Mouse (Mus musculus) c-Kit-positive CD71-negative TER-119-negative erythroid progenitor cells, embryonic 14.5 days (primary cell): Measurements from ENCODE around the gene Cog7.

Source experiments
- DNase-seq: peaks from one replicate; pipeline ENCODE4 v3.0.0-alpha.2; 2013; ENCODE audit warnings: low read depth

The Cog7 gene

DNA sequence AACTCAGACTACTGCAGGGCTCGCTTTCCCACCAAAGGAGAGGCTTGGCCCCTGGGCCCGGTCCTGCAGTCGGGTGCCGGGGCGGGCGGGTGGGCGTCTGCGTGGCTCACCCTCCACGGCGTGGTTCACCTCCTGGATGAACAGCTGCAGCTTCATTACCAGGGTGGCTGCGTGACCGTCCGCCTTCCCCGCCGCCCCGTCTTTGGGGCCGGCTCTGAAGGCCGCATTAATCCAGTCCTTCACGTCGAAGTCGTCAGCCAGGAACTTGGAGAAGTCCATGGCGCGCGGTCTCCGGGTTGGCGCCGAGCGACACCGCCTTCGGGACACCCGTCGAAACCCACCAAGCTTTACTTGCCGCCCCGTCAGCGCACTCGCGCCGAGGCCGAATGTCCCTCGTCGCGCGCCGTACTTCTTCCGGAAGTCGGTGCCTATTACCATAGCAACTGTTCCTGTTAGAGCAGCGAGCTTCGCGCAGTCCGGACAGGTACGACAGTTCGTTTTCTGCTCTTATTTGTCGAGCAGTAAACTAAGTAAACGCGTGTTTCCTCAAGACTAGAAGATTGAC is at the start of gene Cog7:
TSS of gene Cog7 (minus strand) at position 405 of the 565 bp plus-strand sequence.
- peak; percentile 90 for DNase-seq

DNA sequence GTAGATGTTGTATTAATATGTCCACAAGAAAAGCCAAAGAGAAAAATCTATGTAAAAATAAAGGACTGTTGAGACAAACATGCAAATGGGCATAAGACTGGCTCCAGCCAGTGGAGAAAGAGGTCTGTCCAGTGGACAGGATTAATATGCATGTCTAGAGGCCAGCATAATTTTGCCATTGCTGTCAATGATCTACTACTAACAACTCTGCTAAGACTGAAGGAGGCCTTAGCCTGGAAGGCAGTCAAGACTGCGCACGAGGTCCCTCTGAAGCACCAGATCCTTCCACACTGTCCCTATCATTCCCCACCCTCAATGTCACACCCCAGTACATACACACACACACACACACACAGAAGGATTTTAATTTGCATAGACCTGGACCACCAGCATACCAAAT is 40.6 kb upstream of the Cog7 start:
- DNase-seq: no peak

- DNase-seq: peak; percentile 70
Observed at GRCm38 (mm10) chr7:122020667-122021354, 39.3 kb upstream of the Cog7 start, which contains the start of gene Gga2. Gga2 (minus strand) TSS chr7:122021222.

- no peak for DNase-seq
Observed at GRCm38 (mm10) chr7:122020273-122020666, 38.8 kb upstream of the Cog7 start.

GRCm38 (mm10) chr7:122018978-122019377 is 37.5 kb upstream of the Cog7 start:
- DNase-seq: no peak

DNA sequence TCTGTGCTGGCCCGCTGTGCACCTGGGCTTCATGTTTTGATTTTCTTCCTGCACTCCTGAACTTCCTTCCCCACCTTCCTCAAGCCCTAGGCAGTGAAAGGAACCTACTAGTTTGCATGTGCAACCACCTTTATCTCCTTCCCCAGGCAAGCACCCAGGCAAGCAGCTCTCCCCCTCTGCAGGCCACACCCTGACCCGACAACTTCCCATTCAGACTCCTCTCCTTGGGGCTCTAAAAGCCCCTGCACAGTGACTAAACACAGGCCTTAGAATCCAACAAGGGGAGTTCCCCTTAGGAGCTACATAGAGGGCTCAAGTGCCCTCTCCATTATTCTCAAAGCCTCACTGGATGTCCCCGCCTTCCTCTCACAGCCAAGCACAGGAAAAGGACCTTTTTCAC is 36.7 kb upstream of the Cog7 start:
- peak; percentile 47 for DNase-seq

- DNase-seq: no peak
Observed at GRCm38 (mm10) chr7:122015734-122016133, 34.2 kb upstream of the Cog7 start.

GRCm38 (mm10) chr7:122015105-122015504 is 33.6 kb upstream of the Cog7 start:
- no peak for DNase-seq

DNA sequence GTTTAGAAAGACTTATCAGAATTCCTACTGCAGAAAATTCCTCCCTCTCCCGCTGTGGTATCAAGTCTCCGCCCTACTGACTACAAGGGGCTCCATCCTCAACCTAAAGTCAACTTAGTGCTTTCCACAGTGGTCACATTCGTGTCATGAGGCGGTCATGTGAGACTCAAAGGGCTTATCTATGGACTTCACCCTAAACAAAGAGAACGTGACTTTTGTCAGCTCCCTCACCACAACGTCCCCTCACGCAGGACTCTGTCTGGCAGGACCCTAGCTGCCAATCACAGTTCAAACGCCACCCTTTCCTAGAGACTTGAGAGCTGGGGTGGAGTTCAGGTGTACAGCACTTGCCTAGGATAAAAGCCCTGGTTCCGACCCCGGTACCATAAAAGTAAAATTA is 31.4 kb upstream of the Cog7 start:
- no peak for DNase-seq

GRCm38 (mm10) chr7:122012370-122012769 is 30.9 kb upstream of the Cog7 start:
- DNase-seq: no peak

GRCm38 (mm10) chr7:122000396-122000795 is 18.9 kb upstream of the Cog7 start:
- no peak for DNase-seq

DNA sequence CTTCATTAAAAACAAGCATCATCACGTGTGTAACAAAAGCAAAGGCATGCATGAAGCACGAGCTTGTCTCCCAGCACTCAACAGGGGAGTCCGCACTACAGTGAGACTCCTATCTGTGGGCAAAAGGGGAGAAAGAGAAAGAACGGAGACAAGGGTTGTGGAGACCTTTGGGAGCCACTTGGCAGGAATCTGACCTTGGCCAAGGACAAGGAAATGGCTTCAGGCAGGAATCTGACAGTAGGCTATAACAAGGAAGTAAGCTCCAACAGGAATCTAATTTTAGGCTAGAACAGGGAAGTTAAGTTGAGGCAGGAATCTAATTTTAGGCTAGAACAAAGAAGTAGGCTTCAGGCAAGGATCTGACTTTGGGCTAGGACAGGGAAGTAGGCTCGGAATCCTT is 14.4 kb upstream of the Cog7 start:
- no peak for DNase-seq

DNA sequence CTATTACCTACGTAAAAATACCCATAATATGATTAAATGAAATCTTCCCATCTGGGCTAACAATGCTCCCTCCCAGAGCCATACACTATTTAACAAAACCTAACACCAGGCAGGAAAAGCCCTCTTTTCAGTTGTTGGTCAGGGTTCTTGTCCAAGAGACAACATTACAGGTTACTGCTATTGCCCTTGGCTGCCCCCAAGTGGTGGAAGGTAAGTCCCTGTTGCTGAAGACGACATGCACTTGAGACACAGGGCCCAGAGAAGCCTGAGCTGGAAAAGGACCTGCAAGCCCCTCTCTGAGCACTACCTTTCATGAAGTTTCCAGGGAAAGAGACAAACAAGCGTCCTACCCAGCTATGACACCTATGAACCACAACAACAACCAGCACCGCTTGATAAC is 6.5 kb downstream of the Cog7 start:
- DNase-seq: peak; percentile 53

- no peak for DNase-seq
Observed at GRCm38 (mm10) chr7:121971698-121972097, 9.8 kb downstream of the Cog7 start.

DNA sequence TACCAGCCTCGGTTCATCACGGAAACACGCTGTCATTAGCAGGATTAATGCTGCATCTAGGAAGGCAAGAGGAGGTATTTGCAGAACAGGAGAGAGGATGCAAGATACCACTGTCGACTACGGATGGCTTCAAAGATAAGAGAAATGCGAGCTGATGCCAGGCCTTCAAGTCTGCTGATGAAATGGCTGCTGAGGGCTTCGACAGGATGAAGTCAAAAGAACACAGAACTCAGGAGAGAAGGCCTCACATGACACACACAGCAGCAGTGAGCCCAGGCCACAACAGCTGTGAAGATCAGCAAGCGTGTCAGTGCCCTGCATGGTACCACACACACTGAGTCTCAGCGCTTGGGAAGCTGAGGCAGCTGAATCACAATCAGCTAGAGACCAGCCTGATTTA is 11.3 kb downstream of the Cog7 start:
- DNase-seq: no peak

DNA sequence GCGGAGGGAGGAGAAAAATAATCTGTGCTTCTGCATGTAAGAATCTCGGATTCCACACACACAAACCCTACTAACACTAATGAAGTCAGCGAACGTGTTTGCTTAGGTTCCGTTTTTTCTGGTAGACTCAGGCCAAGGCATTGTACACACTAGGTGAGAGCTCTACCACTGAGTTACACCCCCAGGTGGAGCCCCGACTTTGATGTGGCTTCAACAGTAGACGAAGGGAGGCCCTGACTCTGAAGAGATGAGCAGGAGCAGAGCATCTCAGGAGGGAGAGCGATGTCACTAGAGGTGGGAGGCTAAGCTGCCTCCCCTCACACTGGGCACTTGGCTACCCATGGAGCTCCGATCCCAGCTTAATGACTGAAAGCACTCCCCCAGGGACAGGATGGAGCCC is 12.7 kb downstream of the Cog7 start:
- DNase-seq: no peak

DNA sequence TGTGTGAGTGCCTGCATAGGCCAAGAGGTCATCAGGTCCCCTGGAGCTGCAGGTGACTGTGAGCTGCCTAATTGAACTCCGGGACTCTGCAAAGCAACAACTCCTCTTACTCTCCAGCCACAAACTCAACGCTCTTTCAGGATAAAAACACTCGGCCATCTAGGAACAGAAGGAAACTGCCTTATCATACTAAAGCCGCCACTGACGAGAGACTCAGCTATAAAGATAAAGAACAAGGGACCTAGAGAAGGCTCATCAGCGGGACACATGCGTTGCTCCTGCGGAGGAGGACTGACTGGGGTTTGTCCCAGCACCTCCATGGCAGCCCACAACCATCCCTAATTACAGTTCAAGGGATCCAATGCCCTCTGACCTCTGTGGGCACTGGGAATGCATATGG is 13.3 kb downstream of the Cog7 start:
- DNase-seq: no peak

GRCm38 (mm10) chr7:121966169-121966568 is 15.3 kb downstream of the Cog7 start:
- no peak for DNase-seq

DNA sequence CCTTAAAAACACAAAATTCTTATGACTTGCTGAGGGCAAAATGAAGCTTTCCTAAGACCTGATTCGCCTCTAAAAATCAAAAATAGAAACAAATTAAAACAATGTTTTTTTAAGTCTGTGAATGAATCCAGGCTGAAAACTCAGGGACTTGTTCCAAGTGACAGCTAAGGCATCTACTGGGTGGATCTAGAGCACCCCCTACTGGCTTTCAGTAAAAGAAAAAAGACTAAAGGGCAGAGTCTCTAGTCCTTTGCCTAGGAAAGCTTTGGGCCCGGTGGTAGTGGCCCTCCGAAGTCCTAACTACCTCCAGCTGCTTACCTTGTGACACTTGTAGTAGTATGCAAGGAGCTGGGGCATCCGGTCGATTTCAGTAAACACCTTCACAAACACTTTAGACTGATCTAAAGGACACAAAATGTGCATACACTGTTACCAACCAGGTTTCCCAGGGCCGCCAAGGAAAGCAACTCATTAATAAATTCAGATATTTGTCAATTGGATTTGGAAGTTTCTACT is 17.6 kb downstream of the Cog7 start:
- DNase-seq: peak; percentile 17

- DNase-seq: no peak
Observed at GRCm38 (mm10) chr7:121962571-121962959, 18.9 kb downstream of the Cog7 start.

DNA sequence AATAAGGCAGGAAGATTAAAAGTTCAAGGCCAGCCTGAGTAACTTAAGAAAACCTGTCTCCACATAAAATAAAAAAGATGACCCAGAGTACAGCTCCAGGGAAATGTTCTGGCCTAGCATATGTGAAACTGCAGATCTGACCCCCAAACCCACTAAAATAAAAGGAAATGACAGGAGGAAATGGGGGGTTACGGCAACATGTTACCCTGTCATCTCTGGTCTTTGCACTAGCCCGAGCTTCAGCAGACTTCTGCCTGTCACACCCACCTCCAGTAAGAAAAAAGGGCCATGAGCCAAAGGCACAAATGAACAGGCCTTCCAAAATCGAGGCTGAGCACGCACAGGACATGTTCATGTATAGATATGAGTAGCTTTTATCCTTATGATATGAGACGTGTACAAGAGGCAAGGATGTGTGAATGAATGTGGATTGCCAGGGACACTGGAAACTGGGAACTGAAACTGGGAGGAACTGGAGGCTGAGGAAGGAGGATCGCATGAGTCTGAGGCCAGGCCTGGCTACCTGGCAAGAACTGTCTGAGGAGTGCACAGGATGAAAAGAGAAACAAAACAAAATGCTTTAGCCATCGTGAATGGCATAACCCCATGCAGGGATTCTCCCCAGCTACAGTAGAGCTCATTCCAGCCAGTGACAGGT is 19.5 kb downstream of the Cog7 start:
- DNase-seq: no peak

GRCm38 (mm10) chr7:121955802-121956201 is 25.7 kb downstream of the Cog7 start:
- DNase-seq: no peak
